Mouse (Mus musculus) liver, adult 2 months (tissue): Measurements from ENCODE around the gene Nell2. TPM values are rescaled to one million over a fixed set of nuclear protein-coding genes. Genes with fewer than 3 reads are reported as not detected.

Experiments used
- DNase-seq: peaks from one replicate; pipeline ENCODE4 v3.0.0-alpha.2; 2011; ENCODE audit warnings: low read depth, low spot score; ENCODE audit errors: extremely low read depth
- H3K27ac ChIP-seq: fragments of 200-500 bp; replicated peaks from 2 replicates; pipeline ENCODE4 v1.5.1; 2012; ENCODE audit warnings: low read depth, mild to moderate bottlenecking, control low read depth, inconsistent platforms, low read length; ENCODE audit not compliant: insufficient read depth
- H3K27me3 ChIP-seq: fragments of 200-500 bp; 2 replicates; pipeline ENCODE4 v1.6.1; 2012; ENCODE audit warnings: mild to moderate bottlenecking, moderate library complexity, low read length, inconsistent platforms; ENCODE audit not compliant: control insufficient read depth, insufficient read depth
- H3K36me3 ChIP-seq: fragments of 200-500 bp; 2 replicates; pipeline ENCODE4 v1.6.1; 2012; ENCODE audit warnings: low read length, inconsistent platforms; ENCODE audit not compliant: control insufficient read depth, insufficient read depth
- H3K4me1 ChIP-seq: fragments of 200-500 bp; 2 replicates; pipeline ENCODE4 v1.6.1; 2011; ENCODE audit warnings: low read length; ENCODE audit not compliant: control insufficient read depth, insufficient read depth
- H3K4me3 ChIP-seq: fragments of 200-500 bp; 2 replicates; pipeline ENCODE4 v1.5.1; 2011; ENCODE audit warnings: low read depth, mild to moderate bottlenecking, control low read depth, low read length, moderate library complexity; ENCODE audit not compliant: insufficient read depth
- H3K79me2 ChIP-seq: fragments of 200-500 bp; 2 replicates; pipeline ENCODE4 v1.6.1; 2012; ENCODE audit warnings: inconsistent platforms, mild to moderate bottlenecking, low read length, moderate library complexity; ENCODE audit not compliant: control insufficient read depth, insufficient read depth
- H3K9ac ChIP-seq: fragments of 200-500 bp; 2 replicates; pipeline ENCODE4 v1.6.1; 2012; ENCODE audit warnings: low read depth, mild to moderate bottlenecking, control low read depth, inconsistent platforms, low read length
- CTCF ChIP-seq: fragments of 200-500 bp; IDR thresholded peaks from 2 replicates; pipeline ENCODE4 v1.5.1; 2011; ENCODE audit warnings: low read depth, low read length, control low read depth
- POLR2A ChIP-seq: fragments of 200-500 bp; IDR thresholded peaks from 2 replicates; pipeline ENCODE4 v1.6.1; 2011; ENCODE audit warnings: low read length, control low read depth; ENCODE audit not compliant: insufficient read depth; ENCODE audit errors: extremely low read depth
- WGBS: fragments of 180-500 bp; shearing (Covaris S2); methylation state at CpG from one replicate; pipeline ENCODE4 v1.1.7; 2018; 5-methylcytosine and 5-hydroxymethylcytosine counted together
- polyA plus RNA-seq: library from polyadenylated mRNA; depleted of rRNA; stranded (reverse); fragments of >200 nt; gene quantifications from 2 replicates; pipeline ENCODE4 v1.2.3, GENCODE M21; 2012; rRNA removed
- total RNA-seq: library from RNA; depleted of rRNA; stranded (reverse); fragments of >200 nt; gene quantifications from 2 replicates; pipeline ENCODE4 v1.2.3, GENCODE M21; 2014; rRNA removed

The Nell2 gene
- total RNA-seq, result 0.13 TPM in 1 of 2 replicates, not detected in the other
- not detected in 2 replicates for polyA plus RNA-seq

DNA sequence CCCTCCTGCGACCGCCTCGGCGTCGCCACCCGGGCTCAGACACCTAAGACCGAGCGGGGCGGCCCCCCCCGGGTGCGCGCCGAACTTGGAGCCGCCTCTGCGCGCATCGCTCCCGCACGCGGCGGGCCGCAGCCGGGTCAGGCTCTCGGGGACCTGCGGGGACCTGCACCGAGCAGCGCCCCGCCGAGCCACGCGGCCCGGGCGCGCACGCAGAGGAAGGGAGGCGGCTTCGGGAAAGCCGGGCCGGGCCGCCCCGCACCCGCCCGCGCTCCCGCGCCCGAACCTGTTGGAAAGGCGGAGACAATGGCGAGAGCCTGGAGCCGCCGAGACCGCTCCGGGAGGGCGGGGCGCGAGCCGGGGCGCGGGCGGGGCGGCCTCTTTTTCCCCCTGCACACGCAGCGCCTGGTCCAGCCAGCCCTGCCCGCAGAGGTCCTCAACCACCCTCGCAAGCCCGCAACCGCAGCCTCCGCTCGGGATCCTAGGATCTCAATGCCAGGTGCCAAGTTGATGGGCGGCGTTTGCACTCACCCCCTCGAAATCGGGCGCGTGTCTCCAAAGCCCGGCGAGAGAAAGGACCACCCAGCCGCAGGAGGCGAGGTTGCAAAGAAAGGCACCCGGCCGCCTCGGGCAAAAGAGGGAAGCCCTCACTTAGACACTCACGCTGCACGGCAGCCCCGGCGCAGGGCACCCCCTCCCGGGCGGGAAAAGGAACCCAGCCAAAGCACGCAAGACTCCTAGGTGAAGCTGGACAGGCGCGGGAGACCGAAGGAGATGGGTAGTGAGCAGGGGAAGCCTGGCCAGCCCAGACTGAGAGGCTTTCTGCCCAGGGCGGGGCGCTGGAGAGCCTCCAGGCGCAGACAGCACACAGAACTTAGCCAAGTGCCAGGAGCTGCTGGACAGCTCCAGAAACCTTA lies at the start of gene Nell2:
Gene Nell2, minus strand, starts transcription at position 612 of the 914 bp plus-strand sequence.
- H3K9ac ChIP-seq, result no peak within 1 kb of the TSS
- no peak within 1 kb of the TSS for H3K4me3 ChIP-seq
- no peaks in the 10 kb centered on the region for H3K36me3 ChIP-seq
- WGBS, result 2% methylated on average over 92 of the region's 95 CpGs
- H3K4me1 ChIP-seq, result no peaks in the 10 kb centered on the region
- H3K27ac ChIP-seq, result no peak within 1 kb of the TSS
- peaks cover 15% of the 10 kb centered on the region for H3K27me3 ChIP-seq
- H3K79me2 ChIP-seq, result no peaks in the 10 kb centered on the region
- TF ChIP-seq CTCF, result no peak
- no peak for DNase-seq

DNA sequence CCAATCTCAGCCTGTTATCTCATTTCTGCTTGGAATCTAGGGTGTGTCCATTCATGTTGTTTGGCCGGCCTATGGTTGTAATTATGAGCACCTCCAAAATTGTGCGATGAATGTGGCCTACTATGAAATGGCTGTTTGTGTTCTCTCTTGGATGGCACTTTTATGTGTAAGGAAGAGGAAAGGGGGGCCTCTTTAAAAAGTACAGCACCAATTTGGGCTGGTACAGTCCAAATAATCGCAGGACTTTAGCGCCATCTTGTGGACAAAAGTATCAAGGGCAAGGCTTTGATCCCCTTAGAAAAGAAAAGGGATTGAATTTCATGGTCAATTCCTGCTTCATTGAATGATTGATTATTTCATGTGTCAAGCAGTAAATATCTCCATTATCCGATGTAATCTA lies 46.3 kb upstream of the Nell2 start:
- WGBS, result 14% methylated on average over 5 of the region's 5 CpGs
- Histone ChIP-seq H3K27ac (no peak overlapping the region), H3K4me1 (no peaks in the 10 kb centered on the region), H3K79me2 (no peaks in the 10 kb centered on the region), H3K36me3 (no peaks in the 10 kb centered on the region), H3K9ac (no peak overlapping the region), H3K27me3 (no peaks in the 10 kb centered on the region), H3K4me3 (no peak overlapping the region)
- DNase-seq, result peak; percentile 19
- TF ChIP-seq POLR2A (no peak), CTCF (no peak)

DNA sequence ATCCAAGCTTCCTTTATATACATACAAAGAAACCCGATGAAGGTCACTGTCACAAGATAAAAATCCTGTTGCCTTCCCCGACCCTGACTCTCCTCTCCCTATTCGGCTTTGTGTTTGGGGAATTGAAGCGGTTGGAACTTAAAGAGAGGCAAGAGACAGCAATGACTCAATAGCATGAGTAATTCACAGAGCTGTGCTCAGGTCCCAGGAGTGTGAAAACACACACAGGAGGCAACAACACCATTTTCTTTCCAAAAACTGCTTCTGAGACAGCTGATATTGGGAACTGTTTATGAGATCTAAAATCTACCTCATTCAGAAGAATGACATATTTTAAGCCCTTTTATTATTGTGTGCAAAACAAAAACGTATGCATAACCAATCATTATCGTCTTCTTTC lies 41.2 kb upstream of the Nell2 start:
- Histone ChIP-seq H3K36me3 (no peaks in the 10 kb centered on the region), H3K27me3 (no peaks in the 10 kb centered on the region), H3K79me2 (no peaks in the 10 kb centered on the region), H3K4me1 (no peaks in the 10 kb centered on the region), H3K4me3 (no peak overlapping the region), H3K27ac (no peak overlapping the region), H3K9ac (no peak overlapping the region)
- 77% methylated on average over 6 of the region's 6 CpGs for WGBS
- TF ChIP-seq CTCF (no peak), POLR2A (no peak)
- DNase-seq, result no peak

DNA sequence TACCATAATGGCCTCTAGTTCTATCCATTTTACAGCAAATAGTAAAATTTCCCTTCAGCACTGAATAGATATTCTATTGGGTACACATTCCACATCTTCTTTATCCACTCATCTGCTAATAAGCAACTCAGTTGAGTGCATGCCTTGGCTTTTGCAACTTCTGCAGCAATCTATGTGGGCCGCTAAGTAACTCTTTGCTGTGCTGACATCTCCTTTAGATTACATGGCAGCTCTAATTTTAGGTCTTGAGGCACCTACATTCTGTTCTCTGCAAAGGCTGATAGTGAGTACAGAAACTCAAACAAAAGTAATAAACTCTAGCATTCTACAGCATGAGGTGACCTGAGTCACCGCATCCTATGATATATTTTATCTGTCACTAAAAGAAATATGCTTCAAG lies 36.8 kb upstream of the Nell2 start:
- H3K9ac ChIP-seq, result no peak overlapping the region
- H3K27ac ChIP-seq, result no peak overlapping the region
- H3K27me3 ChIP-seq, result no peaks in the 10 kb centered on the region
- no peaks in the 10 kb centered on the region for H3K36me3 ChIP-seq
- DNase-seq, result no peak
- no peak overlapping the region for H3K4me3 ChIP-seq
- H3K79me2 ChIP-seq, result no peaks in the 10 kb centered on the region
- 92% methylated on average over 2 of the region's 2 CpGs for whole genome bisulfite sequencing
- no peaks in the 10 kb centered on the region for H3K4me1 ChIP-seq
- no peak for TF ChIP-seq CTCF
- no peak for TF ChIP-seq POLR2A

DNA sequence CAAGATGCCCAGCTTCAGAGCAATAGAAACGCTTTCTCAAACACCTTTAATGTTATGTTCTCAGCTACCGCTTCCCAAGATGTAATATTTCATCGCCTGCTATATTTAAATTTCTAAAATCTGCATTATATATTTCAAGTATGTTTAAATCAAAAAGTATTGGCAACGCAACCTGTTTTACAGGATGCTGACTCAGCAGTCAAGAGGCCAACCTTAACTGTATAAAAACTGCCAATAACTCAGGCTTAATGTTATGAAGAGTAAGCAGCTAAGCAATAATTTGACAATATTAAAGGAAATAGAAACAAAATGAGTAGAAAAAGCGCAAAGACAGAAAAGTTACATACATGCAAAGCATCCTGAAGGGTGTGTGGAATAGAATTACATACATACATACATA lies 32.9 kb upstream of the Nell2 start:
- DNase-seq, result no peak
- WGBS, result 93% methylated on average over 5 of the region's 5 CpGs
- H3K36me3 ChIP-seq, result no peaks in the 10 kb centered on the region
- no peak overlapping the region for H3K9ac ChIP-seq
- H3K4me3 ChIP-seq, result no peak overlapping the region
- TF ChIP-seq POLR2A, result no peak
- TF ChIP-seq CTCF, result no peak
- no peaks in the 10 kb centered on the region for H3K4me1 ChIP-seq
- no peaks in the 10 kb centered on the region for H3K27me3 ChIP-seq
- no peaks in the 10 kb centered on the region for H3K79me2 ChIP-seq
- no peak overlapping the region for H3K27ac ChIP-seq

DNA sequence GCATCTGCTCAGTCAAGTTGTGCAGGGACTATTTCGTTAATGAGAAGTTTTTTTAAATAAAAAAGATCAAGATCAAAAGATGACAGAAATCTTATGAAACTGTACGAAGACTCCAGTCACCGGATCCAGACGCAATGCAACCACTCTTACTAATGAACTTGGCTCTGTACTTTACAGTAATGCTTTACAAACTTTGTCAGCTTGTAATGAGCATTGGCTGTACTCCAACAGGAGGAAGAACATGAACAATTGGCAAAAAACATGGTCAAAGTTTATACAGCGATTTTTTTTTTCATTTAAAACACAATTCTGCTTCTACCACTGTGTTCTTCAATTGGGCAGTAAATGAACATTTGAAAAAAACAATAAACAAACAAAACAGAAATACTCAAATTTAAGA lies 21.7 kb upstream of the Nell2 start:
- TF ChIP-seq POLR2A (no peak), CTCF (no peak)
- H3K27ac ChIP-seq, result no peak overlapping the region
- H3K4me3 ChIP-seq, result no peak overlapping the region
- 75% methylated on average over 5 of the region's 5 CpGs for WGBS
- no peaks in the 10 kb centered on the region for H3K27me3 ChIP-seq
- no peaks in the 10 kb centered on the region for H3K36me3 ChIP-seq
- H3K9ac ChIP-seq, result no peak overlapping the region
- H3K79me2 ChIP-seq, result no peaks in the 10 kb centered on the region
- no peak for DNase-seq
- H3K4me1 ChIP-seq, result no peaks in the 10 kb centered on the region
